Mouse (Mus musculus) embryo, embryonic 11 days (tissue): ENCODE measurements at regions not wholly inside any gene's neighbourhood (a gene's known extent, or its start where the extent isn't known, plus 50 kb on each side); places are given as distances from the start of the nearest gene placed in this dataset.

Experiments used
- DNase-seq: peaks from one replicate; pipeline ENCODE4 v3.0.0-alpha.2; 2015

DNA sequence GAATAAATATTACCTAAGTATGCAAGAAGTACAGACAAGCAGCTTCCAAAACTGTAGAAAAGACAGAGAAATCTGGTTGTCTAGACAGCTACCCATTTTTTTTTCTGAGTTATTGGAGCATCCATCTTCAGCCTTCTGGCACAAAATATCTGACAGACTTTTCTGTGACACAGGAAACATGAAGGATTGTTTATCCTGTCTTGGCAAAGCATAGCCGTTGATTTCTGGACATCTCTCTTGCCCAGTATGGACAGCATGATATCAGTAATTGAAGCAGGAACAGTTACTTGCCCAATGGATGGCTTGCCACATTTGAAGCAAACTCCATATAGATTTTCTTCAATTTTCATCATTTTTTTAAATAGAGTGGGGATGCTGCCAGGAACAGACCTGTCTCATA, 96.1 kb upstream of the Naaladl2 start:
- no peak for DNase-seq

GRCm38 (mm10) chr3:25220601-25221000, 76.5 kb upstream of the Naaladl2 start:
- DNase-seq = peak; percentile 11

DNA sequence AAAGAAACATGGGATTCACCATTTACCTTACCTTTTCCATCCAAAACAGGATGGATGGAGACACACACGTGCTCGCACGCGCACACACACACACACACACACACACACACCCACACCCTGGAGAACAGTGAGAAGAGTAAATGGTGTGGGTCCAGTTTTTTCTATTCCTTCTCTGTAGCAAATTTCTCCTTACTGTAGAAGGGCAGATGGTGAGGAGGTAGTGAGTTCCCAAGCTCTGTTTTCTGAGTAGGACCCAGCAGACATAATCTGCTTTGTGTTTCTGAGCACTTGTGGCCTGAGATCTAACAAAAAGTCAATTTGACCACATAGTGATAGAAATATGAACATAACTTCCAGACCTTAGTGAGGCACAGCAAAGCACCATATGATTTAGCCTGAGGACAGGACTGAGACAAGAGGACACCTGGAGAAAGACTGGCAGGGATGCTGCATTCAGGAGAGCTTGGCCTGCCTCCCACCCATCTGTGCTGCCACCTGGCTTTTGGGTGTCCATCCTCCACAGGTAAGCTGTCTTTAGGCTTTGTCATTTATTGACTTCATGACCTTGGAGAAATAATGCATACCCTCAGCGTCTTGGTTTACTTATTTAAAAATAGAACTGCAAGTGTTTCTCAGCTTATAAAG, 64.1 kb upstream of the Naaladl2 start:
- no peak for DNase-seq
